ENCODE assay signal across 17 mouse cellular contexts in genomic region chr11:71771074-71771473, GRCm38 (mm10). TPM values are rescaled to one million over a fixed set of nuclear protein-coding genes. Genes with fewer than 3 reads are reported as not detected.
"Had no signal": no experiment of that assay in that cellular context is flagged by ENCODE, and none has a peak within 500 bp of the region (broad histone marks: within the 10 kb centered on the region; RNA-seq: fewer than 3 reads in every experiment).

No protein-coding gene starts in this region.

- DNase-seq: kidney, adult 18-20 months; kidney, postnatal 10 days; kidney, postnatal 4 days; lung, adult 2 months; lung, postnatal 36 days; right cerebral cortex, postnatal 4 days; spleen, adult 18-20 months; thymus, adult 2 months; thymus, postnatal 25 days had no signal

- H3K27me3 ChIP-seq: intestine, embryonic 15.5 days; liver, embryonic 15.5 days; midbrain, embryonic 13.5 days; neural tube, embryonic 15.5 days had no signal

- H3K4me3 ChIP-seq: intestine, embryonic 15.5 days; limb, embryonic 10.5 days; liver, embryonic 15.5 days; midbrain, embryonic 13.5 days; myocyte; neural tube, embryonic 15.5 days had no signal

- H3K9ac ChIP-seq: intestine, embryonic 15.5 days; liver, embryonic 15.5 days; midbrain, embryonic 13.5 days; neural tube, embryonic 15.5 days had no signal

- H3K27ac ChIP-seq: intestine, embryonic 15.5 days; limb, embryonic 10.5 days; liver, embryonic 15.5 days; neural tube, embryonic 15.5 days had no signal

- H3K4me1 ChIP-seq: intestine, embryonic 15.5 days; liver, embryonic 15.5 days had no signal

- H3K36me3 ChIP-seq: intestine, embryonic 15.5 days; limb, embryonic 10.5 days; liver, embryonic 15.5 days had no signal

- ATAC-seq: intestine, embryonic 15.5 days; lung, postnatal 0 days; midbrain, embryonic 13.5 days had no signal

RNA-seq across cellular contexts. Expression of gene Wscd1, which starts 21.4 kb away (rescaled TPM):
- total RNA-seq: megakaryocyte progenitor cell, adult 5-6 weeks had no signal
